Mouse (Mus musculus) left cerebral cortex, postnatal 25 days (tissue): ENCODE results near the gene Calb2. TPM values are rescaled to one million over a fixed set of nuclear protein-coding genes. Genes with fewer than 3 reads are reported as not detected.
A peak's percentile ranks its signal among the peaks of the same experiment; 100 is the strongest.

Experiments
- DNase-seq, 2 experiments: peaks; one replicate each; pipeline ENCODE4 v3.0.0; 2022; ENCODE audit warnings: low spot score in 2 of 2, mixed read lengths in 1 of 2
- intact Hi-C: fragments of 180-260 bp; cut with DNase I; formaldehyde crosslinking; loops from one replicate; pipeline ENCODE4 v1.15.1; 2025
- total RNA-seq, 2 experiments: library from RNA; stranded (reverse); gene quantifications; 2 replicates each; pipeline ENCODE4 v1.2.3; 2021

Gene Calb2
- total RNA-seq, 2 experiments from 2014 or later, result 24.0 to 25.5 TPM

DNA sequence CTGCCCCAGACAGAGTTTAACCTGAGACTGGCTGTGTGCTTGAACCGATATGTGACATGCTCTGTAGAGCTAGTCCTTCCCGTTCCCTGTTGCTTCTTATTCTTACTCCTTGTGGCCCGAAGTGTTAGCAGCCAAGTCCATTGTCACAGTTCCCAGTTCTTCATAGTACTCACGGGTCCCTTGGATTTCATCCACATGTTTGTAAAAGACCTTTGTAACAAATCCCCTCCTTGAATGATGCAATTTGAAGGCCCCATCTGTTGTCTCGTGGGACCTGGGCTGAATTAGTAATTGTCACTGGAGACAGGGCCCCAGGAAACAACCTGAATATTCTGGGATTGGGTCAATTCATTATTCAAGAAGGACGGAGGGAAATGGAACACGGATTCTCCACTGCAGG lies 32.5 kb downstream of the Calb2 start:
- intact Hi-C loops, result no loop called here
- DNase-seq, result no peak

DNA sequence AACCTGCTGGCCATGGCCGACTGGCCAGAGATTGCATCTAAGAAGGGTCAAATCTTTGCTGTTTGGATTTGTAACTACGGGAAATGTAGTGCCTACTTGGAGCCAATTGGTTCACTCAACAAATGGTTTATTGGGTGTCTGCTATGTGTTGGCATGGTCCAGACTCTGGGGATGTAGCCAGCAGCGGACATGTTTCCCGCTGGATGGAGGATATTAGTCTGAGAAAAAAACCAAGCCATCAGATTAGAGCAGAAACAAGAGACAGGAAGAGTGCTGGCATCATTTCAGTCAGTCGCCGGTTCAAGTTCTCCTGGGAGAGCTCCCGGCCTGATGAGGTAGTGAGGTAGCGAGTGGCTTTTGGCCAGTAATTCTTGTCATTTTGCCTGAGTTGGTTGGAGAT lies 33.8 kb downstream of the Calb2 start:
- DNase-seq, result no peak
- intact Hi-C loops, result loop anchor here (5.0 kb wide), 1 partner anchor 468 kb away; no protein-coding TSS in a partner anchor

DNA sequence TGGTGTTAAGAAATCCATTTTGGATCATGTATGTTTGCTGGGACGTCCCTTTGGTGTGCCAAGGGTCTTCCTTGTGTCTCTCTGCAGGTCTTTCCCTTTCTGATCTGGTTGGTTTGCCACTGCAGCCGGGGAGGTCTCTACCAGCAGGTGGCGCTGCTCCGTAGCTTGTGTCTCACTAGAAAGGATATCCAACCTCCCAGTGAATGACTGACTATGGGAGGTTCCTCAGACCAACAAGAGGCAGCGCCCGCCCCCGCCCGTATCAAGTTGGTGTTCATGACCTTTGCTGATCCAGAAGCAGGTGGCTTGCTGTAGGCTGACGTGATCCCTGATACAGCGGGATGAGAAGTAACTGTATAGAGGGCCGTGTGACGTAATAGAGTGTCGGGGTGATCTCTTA lies 37.5 kb downstream of the Calb2 start:
- peak; percentile 81 to 83 for DNase-seq
- intact Hi-C loops, result loop anchor here (2.0 to 5.0 kb wide), 2 partner anchors 348 to 472 kb away; no protein-coding TSS in a partner anchor

DNA sequence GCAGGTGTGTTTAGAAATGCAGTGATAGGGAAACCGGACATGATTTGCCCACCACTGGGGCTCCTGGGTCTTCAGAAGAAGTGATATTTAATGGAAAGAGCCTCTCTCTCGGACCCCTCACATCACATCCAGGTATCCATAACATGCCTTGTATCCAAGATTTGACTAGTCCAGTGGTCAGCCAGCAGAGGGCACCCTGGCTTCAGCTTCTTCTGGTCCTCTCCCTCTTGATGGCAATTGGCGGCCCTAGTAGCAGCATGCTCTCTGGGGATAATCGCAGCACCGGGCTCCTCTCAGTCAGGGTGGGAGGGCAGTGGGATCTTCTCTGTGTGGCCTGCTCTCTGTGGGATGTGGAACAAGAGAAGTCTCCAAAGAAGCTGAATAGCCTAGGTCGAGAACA lies 48.3 kb downstream of the Calb2 start:
- peak; percentile 26 for DNase-seq
- intact Hi-C loops, result no loop called here

DNA sequence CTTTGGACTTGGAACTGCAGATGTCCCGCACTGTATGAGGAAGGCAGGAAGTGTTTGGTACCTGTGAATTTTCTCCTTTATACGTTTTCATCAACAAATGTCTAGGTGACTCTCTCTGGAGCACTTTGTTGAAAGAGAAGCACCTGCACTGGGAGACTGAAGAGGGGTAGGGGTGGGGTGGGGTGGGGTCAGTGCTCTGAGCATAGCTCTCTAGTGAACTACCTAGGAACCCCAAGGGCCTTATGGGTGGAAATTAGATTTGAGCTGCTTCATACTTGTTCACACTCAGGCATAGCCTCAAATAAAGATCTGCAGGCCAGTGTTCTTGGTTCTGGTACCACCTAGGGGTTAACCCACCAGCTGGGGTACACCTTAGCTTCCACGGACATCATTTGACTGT lies 65.4 kb downstream of the Calb2 start, which contains the start of gene Gm17720:
Gm17720 (minus strand) TSS at position 101 of the 400 bp plus-strand sequence.
- intact Hi-C loops, result no loop called here
- DNase-seq, result no peak

DNA sequence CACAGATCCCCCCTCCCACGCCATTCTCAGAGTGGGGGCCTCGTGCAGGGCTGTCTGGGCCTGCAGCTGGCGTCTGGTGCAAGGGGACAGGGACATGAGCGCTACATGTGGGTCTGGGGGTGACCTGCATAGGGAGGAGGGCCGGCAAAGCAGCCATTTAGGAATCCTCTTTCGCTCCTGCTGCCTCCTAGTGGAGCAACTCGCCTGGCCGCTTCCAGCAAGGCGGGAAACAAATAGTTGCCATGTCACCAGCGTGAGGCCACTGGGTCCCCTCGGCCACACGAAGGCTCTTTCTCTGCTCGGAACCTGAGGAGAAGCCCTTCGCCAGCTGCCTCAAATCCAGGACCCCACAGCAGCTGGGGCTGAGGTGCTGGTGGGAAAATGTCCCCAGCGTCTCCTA lies 66.3 kb downstream of the Calb2 start:
- no peak for DNase-seq
- intact Hi-C loops, result no loop called here

DNA sequence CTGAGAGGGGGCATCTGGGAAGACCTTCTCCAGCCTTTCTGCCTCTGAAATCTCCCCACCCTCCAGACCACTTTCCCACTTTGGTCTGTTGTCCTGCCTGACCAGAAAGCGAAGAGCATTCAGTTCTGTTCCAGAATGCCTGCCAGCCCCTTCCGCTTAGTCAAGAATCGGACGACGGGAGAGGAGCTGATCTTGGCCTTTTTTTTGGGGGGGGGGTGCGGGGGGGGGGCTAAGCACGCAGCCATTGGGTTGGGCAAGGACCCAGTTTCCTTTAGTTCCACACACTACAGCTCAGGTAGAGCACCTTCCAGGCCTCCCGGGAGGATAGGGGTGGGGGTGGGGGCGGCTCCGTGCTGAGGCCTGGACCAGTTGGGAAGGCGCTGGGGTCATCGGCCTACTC lies 67.1 kb downstream of the Calb2 start, which contains the start of gene Gm21964:
Gm21964 (plus strand) TSS at position 301 of the 400 bp plus-strand sequence.
- intact Hi-C loops, result no loop called here
- DNase-seq, result no peak

DNA sequence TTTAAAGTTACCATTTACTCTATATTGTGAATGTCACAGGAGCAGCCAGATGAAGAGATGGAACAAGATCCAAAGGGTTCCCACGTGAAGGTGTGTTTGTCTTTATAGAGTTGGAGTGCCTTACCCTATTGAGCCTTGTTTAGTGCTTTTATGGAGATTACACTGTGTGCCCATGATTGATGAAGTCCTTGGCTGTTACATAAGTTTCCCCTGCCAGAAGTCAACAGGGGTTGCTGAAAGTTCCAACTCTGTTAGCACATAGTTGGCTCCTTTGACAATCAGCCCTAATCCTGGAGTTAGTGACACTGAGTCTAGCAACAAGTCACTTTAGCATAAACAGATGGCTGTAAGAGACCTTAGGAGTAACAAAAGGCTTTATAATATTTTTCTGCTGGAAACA lies 76.1 kb downstream of the Calb2 start:
- no peak for DNase-seq
- intact Hi-C loops, result no loop called here

Other genes with a start within 250 kb of the Calb2 start
- gene Marveld3, start 206.0 kb downstream of the Calb2 start, total RNA-seq, result not detected
- gene Tat, start 177.8 kb downstream of the Calb2 start, total RNA-seq, result not detected
- under 1 TPM in 1 of 2 experiments, not detected in 1; 0.30 TPM for gene Chst4, start 128.5 kb downstream of the Calb2 start, total RNA-seq
- 10 to 100 TPM; 39.9 TPM for gene Zfp612, start 88.5 kb downstream of the Calb2 start, total RNA-seq
- gene Gm21964, start 67.0 kb downstream of the Calb2 start, total RNA-seq, result not detected
- gene Gm17720, start 65.5 kb downstream of the Calb2 start, total RNA-seq, result not detected
- gene Cmtr2, start 47.5 kb upstream of the Calb2 start, total RNA-seq, result 1 to 10 TPM; 4.0 to 5.1 TPM
- under 1 TPM; 0.39 to 0.41 TPM for gene Hydin, start 98.8 kb upstream of the Calb2 start, total RNA-seq